Mouse (Mus musculus): ENCODE results near the gene L1cam.

DNA sequence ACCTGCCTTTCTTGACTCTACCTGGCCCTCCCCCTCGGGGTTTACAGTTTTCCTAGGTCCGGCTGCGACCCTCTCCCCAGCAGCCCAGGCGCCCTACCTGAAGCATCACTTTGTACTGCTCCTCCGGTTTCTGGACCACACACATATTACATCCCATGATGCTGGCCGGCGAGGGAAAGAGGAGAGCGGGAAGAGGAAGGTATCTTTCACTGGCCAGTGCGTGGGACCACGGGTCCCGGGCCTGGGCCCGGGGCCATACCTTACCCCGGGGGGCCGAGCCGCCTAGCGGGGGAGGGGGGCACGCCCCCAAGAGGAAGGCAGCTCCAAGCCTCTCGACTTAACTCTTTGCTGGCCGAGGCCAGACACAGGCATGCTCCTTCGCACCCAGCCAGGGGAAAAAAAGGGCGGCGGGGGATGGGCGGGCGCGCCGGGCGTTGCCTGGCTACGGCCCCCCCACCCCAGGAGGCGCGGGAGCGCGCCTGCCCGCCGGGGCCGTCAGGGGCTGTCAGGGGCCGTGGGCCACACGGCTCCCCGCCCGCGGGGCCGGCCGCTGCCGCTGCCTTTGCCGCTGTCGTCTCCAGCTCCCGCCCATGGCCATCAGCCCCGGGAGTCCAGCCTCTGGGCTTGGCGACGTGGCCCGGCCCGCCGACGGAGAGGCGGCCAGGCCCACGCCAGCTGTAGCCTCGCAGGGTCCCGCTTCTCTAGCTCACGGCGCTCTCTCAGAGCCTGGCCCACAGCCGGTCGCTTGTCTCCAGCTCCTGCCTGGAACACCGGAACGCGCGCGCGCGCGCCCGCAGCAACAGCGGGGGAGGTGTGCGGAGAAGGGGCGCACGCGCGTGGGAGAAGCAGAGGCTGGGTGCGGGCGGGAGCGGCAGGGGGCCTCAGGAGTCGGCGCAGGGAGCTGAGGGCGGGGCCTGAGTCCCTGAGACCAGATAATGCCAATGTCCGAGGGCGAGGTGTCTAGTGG, 71.4 kb downstream of the L1cam start, which contains the start of gene Pdzd4:
- TF ChIP-seq POLR2A (IDR thresholded peaks at IDR 0.05; ENCODE audit: insufficient read length, low read depth) (no peak), TCF12 (IDR thresholded peaks at IDR 0.05; ENCODE audit: insufficient read depth, poor library complexity, severe bottlenecking) (no peak), POLR2AphosphoS2 (IDR thresholded peaks at IDR 0.05; ENCODE audit: insufficient read length, low read depth) (no peak), MYOD1 (IDR thresholded peaks at IDR 0.05; ENCODE audit: control insufficient read depth in 1 of 3, insufficient read length in 2 of 3, low read depth in 2 of 3) (no peak), USF1 (IDR thresholded peaks at IDR 0.05; ENCODE audit: low read depth) (no peak), CEBPB (IDR thresholded peaks at IDR 0.05; ENCODE audit: insufficient read depth, poor library complexity, severe bottlenecking) (no peak), TCF3 (IDR thresholded peaks at IDR 0.05; ENCODE audit: insufficient read length, low read depth) (no peak), E2F4 (IDR thresholded peaks at IDR 0.05; ENCODE audit: insufficient read depth) (no peak), MAX (IDR thresholded peaks at IDR 0.05; ENCODE audit: low read depth) (no peak), SRF (IDR thresholded peaks at IDR 0.05; ENCODE audit: control insufficient read depth, insufficient read length, low read depth) (no peak), MYOG (IDR thresholded peaks at IDR 0.05; ENCODE audit: control insufficient read depth in 1 of 3, insufficient read depth in 1 of 3, insufficient read length in 2 of 3, low read depth in 2 of 3) (no peak), REST (IDR thresholded peaks at IDR 0.05; ENCODE audit: insufficient read depth, insufficient read length) (no peak)
